Mouse (Mus musculus) testis, postnatal 10 days (tissue): ENCODE measurements at regions not wholly inside any gene's neighbourhood (a gene's known extent, or its start where the extent isn't known, plus 50 kb on each side); places are given as distances from the start of the nearest gene placed in this dataset.

Experiments used
- DNase-seq: peaks from one replicate; pipeline ENCODE4 v3.0.0; 2021; ENCODE audit warnings: low spot score

- DNase-seq = peak; percentile 82
Observed at GRCm38 (mm10) chr10:119055199-119055785, 184.6 kb downstream of the Cand1 start.

GRCm38 (mm10) chr10:119054191-119055175 is 184.5 kb upstream of the Dyrk2 start:
- no peak for DNase-seq

- DNase-seq = no peak
Observed at GRCm38 (mm10) chr10:119052441-119053041, 182.5 kb upstream of the Dyrk2 start.

- no peak for DNase-seq
Observed at GRCm38 (mm10) chr10:119051598-119051997, 181.6 kb upstream of the Dyrk2 start.

- DNase-seq = no peak
Observed at GRCm38 (mm10) chr10:119050017-119050685, 180.1 kb upstream of the Dyrk2 start.

GRCm38 (mm10) chr10:119048643-119049420 is 178.8 kb upstream of the Dyrk2 start:
- no peak for DNase-seq

- no peak for DNase-seq
Observed at GRCm38 (mm10) chr10:119045059-119045458, 175.1 kb upstream of the Dyrk2 start.

- no peak for DNase-seq
Observed at GRCm38 (mm10) chr10:119043069-119043468, 173.1 kb upstream of the Dyrk2 start.

- no peak for DNase-seq
Observed at GRCm38 (mm10) chr10:119040205-119040604, 170.2 kb upstream of the Dyrk2 start.

GRCm38 (mm10) chr10:119039732-119040131 is 169.7 kb upstream of the Dyrk2 start:
- no peak for DNase-seq

GRCm38 (mm10) chr10:119038991-119039390 is 169.0 kb upstream of the Dyrk2 start:
- no peak for DNase-seq

- no peak for DNase-seq
Observed at GRCm38 (mm10) chr10:119037781-119038180, 167.8 kb upstream of the Dyrk2 start.

GRCm38 (mm10) chr10:119035863-119036262 is 165.9 kb upstream of the Dyrk2 start:
- DNase-seq = no peak

GRCm38 (mm10) chr10:119034396-119034795 is 164.4 kb upstream of the Dyrk2 start:
- DNase-seq = no peak

GRCm38 (mm10) chr10:119031282-119032275 is 161.6 kb upstream of the Dyrk2 start:
- no peak for DNase-seq

- no peak for DNase-seq
Observed at GRCm38 (mm10) chr10:119028480-119029137, 158.6 kb upstream of the Dyrk2 start.

GRCm38 (mm10) chr10:119027241-119027901 is 157.4 kb upstream of the Dyrk2 start:
- DNase-seq = no peak

GRCm38 (mm10) chr10:119026291-119026690 is 156.3 kb upstream of the Dyrk2 start:
- DNase-seq = no peak

- no peak for DNase-seq
Observed at GRCm38 (mm10) chr10:119024425-119024824, 154.4 kb upstream of the Dyrk2 start.
